Mouse (Mus musculus): Measurements from ENCODE around the gene D16Ertd472e. TPM values are rescaled to one million over a fixed set of nuclear protein-coding genes. Genes with fewer than 3 reads are reported as not detected.

Gene D16Ertd472e
- total RNA-seq, 2 experiments from 2014 or later = 8.6 to 8.8 TPM

DNA sequence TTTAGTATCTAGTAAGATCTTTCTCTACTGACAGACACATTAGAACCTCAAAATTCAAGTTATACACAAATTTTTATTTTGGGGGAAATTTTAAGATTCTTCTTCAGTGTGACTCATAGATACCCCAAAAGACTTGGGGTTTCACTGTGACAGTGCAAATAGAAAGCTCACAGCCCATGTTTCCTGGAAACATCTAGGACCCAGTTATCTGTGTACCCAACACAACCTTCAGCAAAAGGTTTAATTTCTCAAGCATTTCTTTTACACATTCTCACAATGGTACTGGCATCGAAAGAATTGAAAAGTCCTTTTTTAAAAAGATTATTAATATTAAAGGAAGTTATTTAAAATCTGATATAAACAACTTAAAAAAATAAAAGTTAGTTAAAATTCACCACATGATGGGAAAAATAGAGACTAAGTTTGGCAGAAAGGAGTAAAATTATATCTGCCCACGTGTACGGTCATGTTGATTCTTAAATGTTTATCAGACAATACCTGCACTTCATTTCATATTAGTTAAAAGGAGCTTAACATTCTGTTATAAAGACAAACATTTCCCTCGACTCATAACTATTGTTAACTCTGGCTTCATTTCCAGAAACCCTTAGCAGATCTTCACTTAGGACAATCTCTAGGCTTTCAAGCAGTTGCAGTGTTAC is 1.2 kb downstream of the D16Ertd472e start:
- DNase-seq = no peak

DNA sequence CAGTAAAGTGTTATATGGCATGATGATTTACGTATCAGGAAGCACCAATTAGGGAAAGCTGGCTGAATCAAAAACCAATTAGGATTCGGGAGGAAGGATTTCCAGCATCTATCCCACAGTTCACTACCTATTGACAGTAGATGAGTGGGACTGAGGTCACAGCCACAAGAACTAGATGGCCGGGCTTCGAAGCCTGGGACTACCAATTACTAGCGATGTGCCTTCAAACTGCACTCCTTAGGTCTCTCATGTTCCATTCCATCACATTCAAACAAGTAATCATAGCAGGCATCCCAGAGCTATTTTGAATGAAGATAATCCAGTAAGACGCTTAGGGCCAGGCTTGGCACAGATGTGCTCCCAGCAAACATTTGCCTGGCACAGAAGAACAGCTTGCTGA is 2.3 kb downstream of the D16Ertd472e start:
- DNase-seq = no peak
- intact Hi-C loops (cut with DNase I) = loop anchor here (10.0 kb wide), 1 partner anchor 199 kb away; the partner anchor contains the start of gene Btg3

More for the DNA sequence above, 1.2 kb downstream of the D16Ertd472e start:
- intact Hi-C loops (cut with DNase I) = loop anchor here (10.0 kb wide), 1 partner anchor 201 kb away; the partner anchor contains the start of gene Btg3

DNA sequence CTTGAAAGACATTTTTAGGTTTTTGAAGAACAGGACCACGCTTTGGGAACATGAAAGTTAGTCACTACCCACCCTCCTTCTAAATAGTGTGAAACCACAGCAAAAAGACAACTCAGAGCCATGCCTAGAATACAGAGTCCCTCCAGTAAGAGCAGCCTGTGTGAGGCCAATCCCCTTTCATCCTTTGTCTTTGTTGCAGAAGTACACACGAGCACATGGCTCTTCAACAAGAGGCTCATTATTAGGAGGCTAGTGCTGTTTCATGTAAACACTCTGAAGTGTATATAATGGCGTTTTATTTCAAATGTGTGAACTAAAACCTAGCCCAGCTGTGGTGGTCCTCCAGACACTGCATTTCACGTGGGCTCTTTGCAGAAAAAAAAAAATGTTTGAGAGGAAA is 3.5 kb downstream of the D16Ertd472e start:
- intact Hi-C loops (cut with DNase I) = loop anchor here (10.0 kb wide), 1 partner anchor 198 kb away; the partner anchor contains the start of gene Btg3
- no peak for DNase-seq

DNA sequence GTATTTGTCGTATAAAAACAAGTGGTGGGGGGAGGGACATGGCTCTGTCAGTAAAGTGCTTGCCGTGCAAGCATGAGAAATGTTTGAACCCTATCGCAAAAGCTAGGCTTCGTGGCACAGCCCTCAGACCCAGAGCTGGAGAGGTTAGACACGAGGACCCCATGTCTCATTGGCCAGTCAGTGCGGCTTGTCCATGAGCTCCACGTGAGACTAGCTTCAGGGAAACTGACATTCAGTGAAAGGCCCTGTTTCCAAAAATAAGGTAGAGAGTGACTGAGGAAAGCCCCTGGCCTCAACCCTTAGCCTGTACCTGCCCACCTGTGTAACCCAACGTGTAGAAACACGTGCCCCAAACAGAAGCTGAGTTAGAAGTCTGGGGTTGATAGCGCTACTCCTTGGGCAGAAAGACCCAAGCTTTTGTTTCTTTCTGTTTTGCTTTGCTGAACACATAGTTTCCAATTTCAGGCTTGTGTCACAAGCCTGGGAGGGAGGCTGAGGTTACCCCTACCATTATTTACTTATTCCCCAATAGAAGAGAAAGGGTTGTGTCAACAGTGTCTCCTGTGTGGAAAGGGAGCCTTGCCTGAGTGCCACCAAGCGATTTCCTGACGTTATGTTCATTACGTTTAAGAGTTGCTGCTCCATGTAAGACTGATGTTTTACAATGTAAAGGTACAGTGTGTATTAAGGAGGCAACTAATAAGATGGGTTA is 12.2 kb downstream of the D16Ertd472e start:
- no peak for DNase-seq
- intact Hi-C loops (cut with DNase I) = no loop called here

DNA sequence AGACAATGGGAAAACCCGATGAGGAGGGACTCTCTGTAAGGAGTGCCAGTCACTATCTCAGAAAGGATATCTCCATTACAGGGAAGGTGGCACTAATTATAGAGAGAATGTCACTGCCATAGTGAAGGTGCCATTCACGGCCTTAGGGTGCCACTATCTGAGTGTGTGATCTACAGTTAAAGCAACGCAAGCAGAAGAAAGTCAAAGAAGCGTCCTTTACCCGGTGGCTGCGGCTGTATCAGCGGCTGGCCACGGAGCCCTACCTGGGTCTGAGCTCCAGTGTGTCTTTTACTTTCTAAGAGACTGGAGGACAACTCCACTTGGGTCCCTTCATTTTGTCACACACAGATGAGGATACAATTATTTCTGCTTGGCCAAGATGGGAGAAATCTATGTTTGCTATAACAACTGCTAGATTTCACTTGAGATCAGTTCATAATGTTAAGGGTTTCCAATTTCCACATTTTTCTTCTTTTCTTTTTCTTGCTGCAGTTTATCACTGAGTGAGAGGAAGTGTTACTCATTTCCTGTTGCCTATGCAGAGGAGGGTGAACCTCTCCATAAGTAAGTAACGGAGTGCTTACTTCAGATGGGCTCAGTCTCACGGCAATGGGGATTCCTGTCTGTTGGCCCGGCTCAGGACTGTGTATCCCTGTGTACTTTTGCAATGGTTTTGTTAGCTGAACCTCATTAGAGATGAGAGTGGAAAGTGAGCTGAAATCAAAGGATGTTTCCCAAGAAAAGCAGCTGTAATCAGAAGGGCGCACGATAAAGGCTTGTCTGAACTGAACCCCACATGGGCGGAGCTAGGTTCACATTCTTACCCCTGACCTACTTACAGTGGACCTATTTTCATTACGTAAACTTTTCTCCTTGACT is 13.2 kb downstream of the D16Ertd472e start:
- DNase-seq = peak; percentile 16 to 20
- intact Hi-C loops (cut with DNase I) = no loop called here

DNA sequence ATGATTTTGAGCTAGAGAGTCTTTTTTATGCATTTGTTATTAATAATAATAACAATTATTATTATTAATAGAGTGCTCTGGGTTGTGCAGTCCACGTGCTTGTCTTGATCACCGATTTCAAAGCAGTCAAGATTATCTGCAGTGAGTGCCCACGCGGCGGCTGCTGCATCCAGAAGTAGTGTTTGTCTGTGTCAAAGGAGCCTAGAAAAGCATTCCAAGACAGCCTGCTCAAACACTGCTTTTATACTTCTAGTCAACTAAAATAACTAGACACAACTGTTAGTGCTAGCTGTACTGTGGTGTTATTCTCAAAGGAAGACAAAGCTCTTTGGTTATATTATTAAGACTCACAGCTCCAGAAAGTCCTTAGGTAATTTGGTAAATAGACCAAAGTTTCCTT is 15.9 kb downstream of the D16Ertd472e start:
- intact Hi-C loops (cut with DNase I) = no loop called here
- DNase-seq = no peak

DNA sequence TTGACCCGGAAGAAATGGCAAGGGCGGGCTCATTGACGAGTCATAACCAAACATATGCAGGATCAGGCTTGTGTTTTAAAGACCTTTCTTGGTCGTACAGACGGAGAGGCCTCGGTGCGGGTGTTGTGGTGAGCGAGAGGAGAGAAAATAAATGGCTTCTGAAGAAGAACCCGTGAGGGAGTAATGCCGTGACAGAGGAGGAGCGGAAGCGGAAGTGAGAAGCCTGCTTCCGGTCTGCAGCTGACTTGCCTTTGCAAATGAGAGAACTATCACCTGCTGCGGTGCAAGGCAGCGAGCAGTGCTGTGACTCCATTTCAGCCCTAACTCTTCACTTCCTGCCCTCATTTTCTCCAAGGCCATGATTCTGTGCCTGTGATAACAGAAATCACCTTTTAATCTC is 16.4 kb downstream of the D16Ertd472e start:
- intact Hi-C loops (cut with DNase I) = no loop called here
- no peak for DNase-seq

DNA sequence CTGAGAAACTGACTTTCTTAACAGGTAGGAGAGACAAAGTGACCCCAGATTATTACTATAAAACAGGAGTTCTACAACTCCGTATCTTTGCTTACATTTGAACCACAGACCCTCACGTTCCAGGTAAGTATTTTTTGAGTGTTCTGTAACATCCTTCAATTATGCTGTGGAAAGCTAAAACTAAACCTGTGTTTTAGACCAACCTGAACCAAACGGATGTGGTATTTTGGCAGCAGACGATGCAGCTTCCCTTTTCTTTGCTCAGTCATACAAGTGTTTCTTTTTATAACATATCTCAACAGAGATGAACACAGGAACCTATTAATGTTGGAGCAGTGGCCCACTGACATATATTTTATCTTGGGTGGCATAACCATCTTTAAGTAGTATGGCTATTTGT is 18.9 kb downstream of the D16Ertd472e start:
- intact Hi-C loops (cut with DNase I) = no loop called here
- no peak for DNase-seq

DNA sequence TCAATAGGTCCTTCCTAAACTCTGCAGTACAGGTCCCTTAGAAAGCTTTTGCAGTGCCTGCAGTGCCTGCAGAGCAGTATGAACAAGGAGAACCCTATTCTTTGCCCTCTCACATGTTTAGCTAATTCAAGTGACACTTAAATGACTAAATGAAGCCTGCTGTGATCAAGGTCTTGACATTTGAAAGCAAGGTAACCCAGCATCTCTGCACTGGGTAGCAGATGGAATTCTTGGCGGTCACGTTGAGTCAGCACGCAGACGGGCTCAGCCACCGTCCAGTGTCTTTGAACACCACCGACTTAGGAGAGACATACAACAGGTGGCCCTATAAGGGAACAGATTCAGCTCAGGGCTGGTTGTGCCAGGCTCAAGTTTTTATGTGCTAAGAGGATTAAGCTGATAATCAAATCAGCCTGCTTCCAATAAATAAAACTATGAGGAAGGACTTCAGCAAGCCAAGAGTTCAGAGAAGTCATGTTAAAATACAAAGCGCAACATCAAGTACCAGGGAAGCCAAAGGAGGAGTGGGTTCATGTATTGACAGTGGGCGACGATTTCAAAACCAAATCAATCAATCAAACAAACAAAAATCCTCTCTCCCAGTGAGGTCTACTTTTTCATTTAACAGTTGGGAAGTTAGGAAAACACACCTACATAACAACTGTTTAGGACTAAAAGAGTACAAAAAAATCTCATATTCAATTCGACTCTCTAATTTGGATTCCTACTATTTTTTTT is 21.4 kb downstream of the D16Ertd472e start:
- intact Hi-C loops (cut with DNase I) = no loop called here
- no peak for DNase-seq

DNA sequence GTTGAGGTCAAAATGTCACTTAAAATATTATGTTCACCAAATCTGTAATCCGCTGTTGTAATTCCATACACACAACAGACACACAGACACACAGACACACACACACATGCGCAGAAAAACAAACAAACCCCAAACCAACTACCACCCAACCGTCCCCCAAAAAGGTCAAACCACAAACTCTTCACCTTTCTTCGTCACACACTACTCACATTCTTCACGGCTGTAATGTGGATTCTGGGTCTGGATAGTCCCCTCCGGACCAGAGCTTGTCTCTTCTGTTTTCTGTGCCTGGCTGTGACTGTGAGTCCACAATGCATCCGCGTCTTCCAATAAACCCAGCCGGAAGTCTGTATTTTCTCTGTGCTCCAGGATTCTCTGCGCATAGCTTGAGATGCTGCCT is 29.1 kb downstream of the D16Ertd472e start:
- no peak for DNase-seq
- intact Hi-C loops (cut with DNase I) = no loop called here

DNA sequence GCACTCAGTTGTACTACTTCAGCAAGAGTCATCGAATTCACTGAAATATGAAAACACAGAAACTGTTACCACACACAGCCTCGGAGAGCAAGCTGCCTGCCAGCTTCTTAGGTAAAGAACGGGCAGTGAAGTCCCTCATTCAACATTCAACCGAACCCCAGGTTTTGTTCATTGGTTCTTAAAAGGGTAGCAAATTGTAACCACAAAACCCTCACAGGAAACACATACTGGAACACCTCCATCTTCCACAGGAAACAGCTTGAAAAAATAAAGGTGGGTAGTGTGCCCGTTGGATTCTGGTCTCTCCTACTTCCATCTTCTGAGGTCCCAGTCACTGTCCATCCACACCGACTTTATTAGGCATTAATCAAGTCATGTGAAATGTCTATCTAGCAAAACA is 30.0 kb downstream of the D16Ertd472e start:
- no peak for DNase-seq
- intact Hi-C loops (cut with DNase I) = no loop called here

DNA sequence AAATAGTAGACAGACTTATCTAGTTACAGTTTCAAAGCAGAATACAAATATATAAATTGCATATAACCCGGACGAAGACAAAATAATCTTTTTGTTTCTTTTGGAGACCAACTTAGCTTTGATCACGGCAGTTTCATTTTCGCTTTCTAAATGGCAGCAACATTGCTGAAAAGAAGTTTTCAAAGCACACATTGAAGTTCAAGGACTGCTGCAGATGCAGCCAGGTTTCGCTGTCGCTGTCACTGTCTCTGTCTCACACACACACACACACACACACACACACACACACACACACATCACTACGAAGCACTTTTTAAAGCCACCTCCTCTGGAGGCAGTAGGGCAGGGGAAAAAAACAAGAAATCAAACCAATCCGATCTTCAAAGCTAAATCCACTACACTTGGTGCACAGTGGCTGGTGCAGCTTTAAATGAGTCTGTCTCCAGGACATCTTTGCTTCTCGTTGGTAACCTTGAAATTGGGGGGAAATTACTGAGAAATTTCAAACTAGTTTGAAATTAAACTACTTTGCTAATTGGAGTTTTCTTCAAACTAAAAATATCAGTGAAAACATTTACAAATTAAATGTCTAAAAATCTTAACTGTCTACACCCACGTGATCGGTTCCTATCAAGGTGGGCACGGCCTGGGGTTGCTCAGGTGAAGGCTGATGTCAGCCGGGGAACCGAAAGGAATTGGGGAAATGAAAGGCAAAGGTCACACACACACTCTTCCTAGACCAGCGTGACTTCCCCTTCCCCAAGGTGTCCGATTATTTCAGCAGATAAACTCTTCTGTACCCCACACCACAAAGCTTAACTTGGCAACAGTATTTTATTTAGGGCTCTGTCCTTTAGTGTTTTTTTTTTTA is 35.9 kb downstream of the D16Ertd472e start:
- no peak for DNase-seq
- intact Hi-C loops (cut with DNase I) = no loop called here

DNA sequence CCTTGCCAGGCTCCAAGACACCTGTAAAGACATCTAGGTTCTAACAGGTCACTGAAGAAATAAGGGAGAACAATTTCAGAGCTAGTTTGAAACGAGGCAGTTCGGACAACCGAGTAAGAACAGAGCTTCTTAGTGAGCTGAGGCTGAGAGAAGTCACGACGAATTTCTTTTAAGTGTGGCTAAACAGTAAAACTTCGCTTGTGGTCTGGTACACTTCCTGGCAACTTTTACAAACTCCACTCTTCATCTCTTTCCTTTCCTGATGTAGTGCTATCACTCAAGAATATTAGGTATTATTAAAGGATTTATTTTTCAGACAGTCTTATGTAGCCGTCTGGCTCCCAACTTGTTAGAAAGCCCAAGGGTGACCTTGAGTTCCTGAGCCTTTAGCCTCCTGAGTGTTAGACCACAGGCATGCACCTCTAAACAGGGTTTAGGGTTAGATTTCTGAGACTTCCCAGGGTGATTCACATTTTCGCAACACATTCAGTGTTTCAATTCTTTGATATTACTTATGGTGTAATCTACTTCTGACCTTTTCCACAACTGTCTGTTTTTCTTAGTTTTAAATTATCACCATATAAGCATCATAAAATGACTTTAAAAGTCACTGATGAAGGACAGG is 38.6 kb downstream of the D16Ertd472e start:
- no peak for DNase-seq
- intact Hi-C loops (cut with DNase I) = no loop called here

DNA sequence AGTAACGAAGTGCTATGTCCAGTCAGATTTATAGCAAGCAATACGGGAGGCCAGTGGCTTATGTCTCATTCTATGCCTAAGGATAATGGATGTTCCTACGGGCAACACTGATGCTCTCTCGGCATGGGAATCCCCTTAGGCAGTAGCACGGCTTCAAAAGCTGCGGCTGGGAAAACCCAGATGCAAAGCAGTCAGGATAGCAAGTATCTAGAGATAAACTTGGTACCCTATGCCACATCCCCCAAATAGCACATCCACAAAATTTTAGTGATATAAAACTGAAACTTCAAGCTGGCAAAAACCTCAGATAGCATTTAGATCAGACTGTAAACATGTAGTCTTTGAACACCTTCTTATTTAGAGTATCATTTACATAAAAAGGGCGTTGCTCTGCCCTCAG is 39.2 kb downstream of the D16Ertd472e start:
- DNase-seq = no peak
- intact Hi-C loops (cut with DNase I) = no loop called here

DNA sequence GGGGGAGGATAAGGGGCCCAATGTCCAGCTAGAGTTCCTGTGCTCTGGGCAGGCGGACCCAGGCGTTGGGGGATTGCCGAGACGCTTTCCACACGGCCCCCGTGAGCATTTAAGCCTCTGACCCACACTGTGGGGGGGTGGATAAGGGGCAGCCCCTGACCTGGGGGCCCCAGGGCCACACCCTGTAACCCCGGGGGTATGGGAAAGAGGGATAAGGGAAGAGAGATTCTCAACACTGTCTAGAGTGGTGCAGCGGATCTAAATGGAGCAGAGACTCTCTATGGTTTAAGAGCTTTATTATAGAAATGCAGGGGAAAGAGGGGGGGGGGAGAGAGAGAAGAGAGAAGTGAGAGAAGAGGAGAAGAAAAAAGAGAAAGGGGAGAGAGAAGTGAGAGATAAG is 42.0 kb downstream of the D16Ertd472e start:
- intact Hi-C loops (cut with DNase I) = no loop called here
- no peak for DNase-seq

DNA sequence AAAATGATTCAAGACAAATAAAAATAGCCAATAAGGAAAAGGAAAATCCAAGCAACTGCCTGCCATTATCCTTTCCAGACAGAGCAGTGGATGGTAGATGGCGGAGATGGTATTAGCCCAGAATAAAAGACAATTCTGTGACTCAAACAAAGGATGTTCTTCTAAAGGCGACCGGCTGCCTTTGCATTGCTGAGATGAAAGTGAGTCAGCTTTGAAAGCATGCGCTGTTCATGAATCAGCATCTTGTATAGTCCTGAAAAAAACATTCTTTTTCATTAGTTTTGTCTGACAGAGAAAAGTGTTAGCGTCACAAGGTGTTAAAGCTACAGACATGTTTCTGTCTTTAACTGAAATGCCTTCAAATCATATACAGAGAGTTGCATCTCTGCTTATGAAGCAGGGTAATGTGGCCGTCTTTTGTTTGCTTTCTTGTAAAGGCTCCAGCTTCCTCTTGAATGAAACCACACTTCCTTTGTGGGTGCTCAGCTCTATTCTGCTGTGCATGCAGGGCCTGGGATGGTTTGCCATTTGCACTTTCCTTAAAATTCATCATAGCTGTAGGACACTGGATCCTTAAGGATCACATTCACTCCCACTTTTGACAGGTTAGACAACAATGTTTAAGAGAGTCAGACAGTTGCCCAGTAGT is 44.4 kb downstream of the D16Ertd472e start:
- intact Hi-C loops (cut with DNase I) = no loop called here
- no peak for DNase-seq

DNA sequence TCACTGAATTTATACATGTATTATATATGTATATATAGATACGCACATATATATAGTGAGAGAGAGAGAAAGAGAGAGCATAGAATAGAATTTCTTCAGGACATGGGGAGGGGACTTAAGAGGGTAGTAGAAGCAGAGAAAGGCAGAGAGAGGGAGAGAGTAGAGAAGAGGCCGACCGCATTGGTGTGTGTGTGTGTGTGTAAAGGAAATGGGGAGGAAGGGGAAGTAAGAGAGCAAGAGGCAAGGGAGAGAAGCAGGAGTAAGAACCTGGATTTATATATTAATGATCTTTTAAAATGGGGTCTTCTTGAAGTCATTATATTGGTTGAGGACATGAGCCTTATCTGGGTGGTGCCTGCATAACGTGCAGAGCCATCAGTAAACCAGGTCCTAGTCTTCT is 53.5 kb downstream of the D16Ertd472e start:
- intact Hi-C loops (cut with DNase I) = no loop called here

DNA sequence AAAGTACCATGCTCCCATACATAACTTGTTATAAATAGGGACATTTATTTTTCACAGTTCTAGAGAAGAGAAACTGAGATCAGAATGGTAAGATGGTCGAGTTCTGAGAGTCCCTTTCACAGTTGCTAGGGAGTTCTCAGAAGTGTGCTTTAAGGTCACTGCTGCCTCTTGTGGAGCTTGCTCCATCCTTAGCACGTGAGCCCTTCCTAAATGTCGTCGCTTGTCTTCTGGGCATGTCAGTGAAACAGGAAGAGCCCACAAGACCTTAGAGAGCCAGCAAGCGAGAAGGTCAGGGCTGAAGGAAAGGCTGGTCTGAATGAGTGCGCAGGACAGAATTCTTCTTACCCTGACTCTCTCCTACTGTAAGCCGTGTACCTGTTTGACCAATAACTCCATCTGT is 57.8 kb downstream of the D16Ertd472e start:
- intact Hi-C loops (cut with DNase I) = no loop called here
- no peak for DNase-seq

More for the DNA sequence above, 53.5 kb downstream of the D16Ertd472e start:
- DNase-seq = no peak

DNA sequence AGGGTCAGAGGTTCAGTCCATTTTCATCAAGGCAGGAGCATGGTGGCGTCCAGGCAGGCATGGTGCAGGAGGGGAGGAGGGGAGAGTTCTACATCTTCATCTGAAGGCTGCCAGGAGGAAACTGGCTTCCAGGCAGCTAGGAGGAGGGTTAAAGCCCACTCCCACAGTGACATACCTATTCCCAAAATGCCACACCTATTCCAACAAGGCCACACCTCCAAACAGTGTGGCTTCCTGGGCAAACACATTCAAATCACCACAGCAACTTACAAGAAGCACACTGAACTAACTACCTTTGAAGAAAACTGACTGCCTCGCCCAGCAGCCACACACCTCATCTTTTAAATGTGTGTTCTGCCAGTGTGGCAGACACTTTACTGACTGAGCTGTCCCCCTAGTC is 59.3 kb downstream of the D16Ertd472e start:
- intact Hi-C loops (cut with DNase I) = no loop called here
- DNase-seq = no peak
